Mouse (Mus musculus): ENCODE measurements around the gene Elf2.
"Not testable (repeated sequence)": the region's sequence is repeated elsewhere in the genome, so short reads cannot be mapped to it uniquely, and the experiment has no call there.

GRCm38 (mm10) chr3:51345017-51345416 lies 4.6 kb upstream of the Elf2 start:
- TF ChIP-seq TCF3 (IDR thresholded peaks at IDR 0.05; ENCODE audit: insufficient read length, low read depth); MYOD1 (IDR thresholded peaks at IDR 0.05; ENCODE audit: control insufficient read depth in 1 of 3, insufficient read length in 2 of 3, low read depth in 2 of 3); TCF12 (IDR thresholded peaks at IDR 0.05; ENCODE audit: insufficient read depth, poor library complexity, severe bottlenecking); E2F4 (IDR thresholded peaks at IDR 0.05; ENCODE audit: insufficient read depth); MYOG (IDR thresholded peaks at IDR 0.05; ENCODE audit: control insufficient read depth in 1 of 3, insufficient read depth in 1 of 3, insufficient read length in 2 of 3, low read depth in 2 of 3): not testable (repeated sequence)
